Mouse (Mus musculus): ENCODE data around the gene Vnn1. TPM values are rescaled to one million over a fixed set of nuclear protein-coding genes. Genes with fewer than 3 reads are reported as not detected.
A peak's percentile ranks its signal among the peaks of the same experiment; 100 is the strongest.

The Vnn1 gene
- polyA plus RNA-seq (2015; fragmentation: Nextera tagmentation; extraction: Ambion mirVana): 0.11 and 0.36 TPM in 2 replicates

GRCm38 (mm10) chr10:23894601-23895349 is at the start of gene Vnn1:
TSS of gene Vnn1 (plus strand) at chr10:23894688.
- Histone ChIP-seq H3K27me3 (replicated peaks; ENCODE audit: control insufficient read depth, insufficient read depth, low read length) (no peaks in the 10 kb centered on the region), H3K36me3 (ENCODE audit: control insufficient read depth, insufficient read depth) (no peaks in the 10 kb centered on the region), H3K4me3 (replicated peaks; ENCODE audit: low read length) (no peak within 1 kb of the TSS), H3K27ac (ENCODE audit: low read length) (no peak within 1 kb of the TSS), H3K4me1 (replicated peaks; ENCODE audit: control insufficient read depth, insufficient read depth, low read length) (no peaks in the 10 kb centered on the region), H3K9ac (replicated peaks; ENCODE audit: low read depth, low read length) (no peak within 1 kb of the TSS), H3K4me2 (ENCODE audit: low read length) (peak within 1 kb of the TSS; percentile 29), H3K9me3 (ENCODE audit: control insufficient read depth, low read length) (no peaks in the 10 kb centered on the region)
- ATAC-seq: no peak
- WGBS: 45% methylated on average over 21 of the region's 21 CpGs

DNA sequence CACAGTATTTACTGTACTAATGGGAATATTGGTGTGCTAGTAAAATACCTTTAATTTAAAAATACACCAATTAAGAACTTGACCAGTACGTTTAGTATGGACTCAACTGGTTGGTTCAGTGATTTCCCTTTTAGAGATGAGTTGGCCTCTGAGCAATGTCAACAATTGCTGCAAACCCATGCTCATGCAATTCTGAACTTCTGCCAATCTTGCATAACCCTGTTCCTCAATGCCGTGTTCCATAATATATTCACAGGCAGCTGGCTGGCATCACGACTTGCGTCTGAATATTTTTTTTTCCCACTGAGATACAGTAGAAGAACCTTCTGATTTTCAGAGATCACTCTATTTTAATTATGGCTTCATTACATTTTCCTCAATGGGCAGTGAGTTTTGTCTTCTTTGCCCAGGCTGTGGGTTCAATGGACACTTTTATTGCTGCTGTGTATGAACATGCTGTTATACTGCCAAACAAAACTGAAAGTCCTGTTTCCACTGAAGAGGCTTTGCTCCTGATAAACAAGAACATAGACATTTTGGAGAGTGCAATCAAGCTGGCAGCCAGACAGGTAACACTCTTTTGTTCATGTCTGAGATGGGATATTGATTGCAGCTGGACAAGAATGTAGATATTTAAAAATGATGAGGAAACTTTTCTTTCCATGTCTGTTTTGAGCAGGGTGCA is 43.1 kb upstream of the Vnn1 start, which contains the start of gene Vnn3:
TSS of gene Vnn3 (plus strand) at position 235 of the 685 bp plus-strand sequence.
- Histone ChIP-seq H3K9me3 (ENCODE audit: control insufficient read depth, low read length) (no peaks in the 10 kb centered on the region), H3K4me2 (ENCODE audit: low read length) (no peak within 1 kb of the TSS), H3K4me1 (replicated peaks; ENCODE audit: control insufficient read depth, insufficient read depth, low read length) (no peaks in the 10 kb centered on the region), H3K27ac (ENCODE audit: low read length) (no peak within 1 kb of the TSS), H3K4me3 (replicated peaks; ENCODE audit: low read length) (no peak within 1 kb of the TSS), H3K27me3 (replicated peaks; ENCODE audit: control insufficient read depth, insufficient read depth, low read length) (no peaks in the 10 kb centered on the region), H3K9ac (replicated peaks; ENCODE audit: low read depth, low read length) (no peak within 1 kb of the TSS), H3K36me3 (ENCODE audit: control insufficient read depth, insufficient read depth) (no peaks in the 10 kb centered on the region)
- 78% methylated on average over 4 of the region's 4 CpGs for WGBS
- ATAC-seq: no peak

DNA sequence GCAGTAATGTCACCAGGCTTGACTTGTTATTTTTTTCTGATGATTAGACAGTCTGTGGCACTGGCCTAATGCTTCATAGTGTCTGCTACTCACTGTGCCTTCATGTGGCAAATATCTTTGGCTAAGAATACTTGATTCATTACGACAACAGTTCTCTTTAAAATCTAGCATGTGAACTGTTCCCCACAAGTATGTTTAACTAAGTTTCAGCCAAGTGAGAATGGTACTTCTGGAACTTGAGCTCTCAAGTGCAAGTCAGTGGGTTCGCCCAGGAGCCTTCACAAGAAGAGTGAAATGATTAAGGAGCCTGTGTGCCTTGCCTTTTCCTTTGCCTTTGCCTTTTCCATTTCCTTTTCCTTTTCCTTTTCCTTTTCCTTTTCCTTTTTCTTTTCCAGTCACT is 42.4 kb upstream of the Vnn1 start:
- 83% methylated on average over 2 of the region's 2 CpGs for WGBS
- no peaks in the 10 kb centered on the region for H3K4me1 ChIP-seq (replicated peaks; ENCODE audit: control insufficient read depth, insufficient read depth, low read length)
- no peak for ATAC-seq

DNA sequence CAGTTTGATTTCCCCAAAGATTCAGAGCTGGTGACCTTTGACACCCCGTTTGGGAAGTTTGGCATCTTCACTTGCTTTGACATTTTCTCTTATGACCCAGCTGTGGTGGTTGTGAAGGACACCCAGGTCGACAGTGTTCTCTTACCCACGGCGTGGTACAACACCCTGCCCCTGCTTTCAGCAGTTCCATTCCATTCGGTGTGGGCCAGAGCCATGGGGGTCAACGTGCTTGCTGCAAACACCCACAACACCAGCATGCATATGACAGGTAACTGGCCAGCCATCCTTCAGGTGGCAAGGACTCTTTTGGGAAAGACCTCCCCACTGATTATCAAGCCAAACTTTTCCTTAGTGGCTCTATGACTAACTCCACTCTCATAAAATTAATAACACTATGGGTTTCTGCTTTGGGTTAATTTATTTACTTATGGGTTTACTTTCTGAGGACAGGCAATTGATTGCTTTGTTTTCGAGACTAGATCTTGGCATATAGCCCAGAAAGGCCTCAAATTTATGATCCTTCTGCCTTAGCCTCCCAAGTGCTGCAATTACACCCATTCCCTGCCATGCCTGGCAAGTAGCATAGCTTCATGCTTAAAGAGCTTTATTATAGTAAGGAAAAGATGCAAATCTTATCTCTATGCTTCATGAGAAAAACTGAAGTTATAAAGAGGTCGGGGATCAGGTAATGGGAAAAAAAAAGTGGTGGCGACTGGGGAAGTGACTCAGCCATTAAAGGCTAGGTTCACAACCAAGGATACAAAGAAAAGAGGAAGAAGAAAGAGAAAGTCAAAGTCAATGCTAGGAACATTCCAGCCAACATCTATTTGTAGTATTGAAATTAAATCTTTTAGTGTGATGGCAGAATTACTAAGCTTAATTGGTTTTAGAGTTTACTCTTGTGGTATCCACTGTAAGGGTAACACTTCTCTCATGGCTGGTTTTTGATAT is 29.9 kb upstream of the Vnn1 start:
- no peaks in the 10 kb centered on the region for H3K4me1 ChIP-seq (replicated peaks; ENCODE audit: control insufficient read depth, insufficient read depth, low read length)
- no peak overlapping the region for H3K27ac ChIP-seq (ENCODE audit: low read length)
- WGBS: 77% methylated on average over 9 of the region's 9 CpGs
- no peak overlapping the region for H3K9ac ChIP-seq (replicated peaks; ENCODE audit: low read depth, low read length)
- no peak for ATAC-seq
- H3K4me2 ChIP-seq (ENCODE audit: low read length): no peak overlapping the region
- H3K9me3 ChIP-seq (ENCODE audit: control insufficient read depth, low read length): peaks cover 6% of the 10 kb centered on the region; the same call in 1 of the 2 replicates
- no peaks in the 10 kb centered on the region for H3K27me3 ChIP-seq (replicated peaks; ENCODE audit: control insufficient read depth, insufficient read depth, low read length)
- no peaks in the 10 kb centered on the region for H3K36me3 ChIP-seq (ENCODE audit: control insufficient read depth, insufficient read depth)
- no peak overlapping the region for H3K4me3 ChIP-seq (replicated peaks; ENCODE audit: low read length)

More for the DNA sequence above, 42.4 kb upstream of the Vnn1 start:
- H3K36me3 ChIP-seq (ENCODE audit: control insufficient read depth, insufficient read depth): no peaks in the 10 kb centered on the region
- H3K4me2 ChIP-seq (ENCODE audit: low read length): no peak overlapping the region
- H3K27ac ChIP-seq (ENCODE audit: low read length): no peak overlapping the region
- no peak overlapping the region for H3K4me3 ChIP-seq (replicated peaks; ENCODE audit: low read length)
- H3K9me3 ChIP-seq (ENCODE audit: control insufficient read depth, low read length): no peaks in the 10 kb centered on the region
- H3K27me3 ChIP-seq (replicated peaks; ENCODE audit: control insufficient read depth, insufficient read depth, low read length): no peaks in the 10 kb centered on the region
- H3K9ac ChIP-seq (replicated peaks; ENCODE audit: low read depth, low read length): no peak overlapping the region

- Histone ChIP-seq H3K9ac (replicated peaks; ENCODE audit: low read depth, low read length) (no peak overlapping the region), H3K27me3 (replicated peaks; ENCODE audit: control insufficient read depth, insufficient read depth, low read length) (no peaks in the 10 kb centered on the region), H3K27ac (ENCODE audit: low read length) (no peak overlapping the region), H3K4me3 (replicated peaks; ENCODE audit: low read length) (no peak overlapping the region), H3K4me1 (replicated peaks; ENCODE audit: control insufficient read depth, insufficient read depth, low read length) (no peaks in the 10 kb centered on the region), H3K9me3 (ENCODE audit: control insufficient read depth, low read length) (no peaks in the 10 kb centered on the region), H3K36me3 (ENCODE audit: control insufficient read depth, insufficient read depth) (no peaks in the 10 kb centered on the region), H3K4me2 (ENCODE audit: low read length) (no peak overlapping the region)
- WGBS: 92% methylated on average over 6 of the region's 6 CpGs
- ATAC-seq: no peak
Measured at GRCm38 (mm10) chr10:23880695-23881094, 13.8 kb upstream of the Vnn1 start.

DNA sequence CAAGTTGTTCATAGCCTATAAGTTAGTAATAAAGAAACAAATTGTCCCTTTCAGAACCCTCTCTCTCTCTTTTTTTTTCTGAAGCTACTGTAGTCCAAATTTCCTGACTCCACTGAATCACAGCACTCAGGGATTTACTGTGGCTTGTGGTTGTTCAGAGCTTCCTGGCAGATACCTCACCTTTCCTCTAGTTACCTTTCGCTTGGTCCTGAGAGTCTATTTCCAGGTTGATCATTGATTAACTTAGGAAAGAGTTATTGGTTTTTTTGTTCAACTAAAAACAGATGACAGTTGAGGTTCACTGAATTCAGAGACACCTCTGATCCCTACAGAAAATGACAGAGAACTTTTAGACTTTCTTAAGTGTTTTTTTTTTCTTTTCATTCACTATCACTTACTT is 9.6 kb upstream of the Vnn1 start:
- 89% methylated on average over 1 of the region's 1 CpGs for WGBS
- H3K36me3 ChIP-seq (ENCODE audit: control insufficient read depth, insufficient read depth): no peaks in the 10 kb centered on the region
- no peak overlapping the region for H3K9ac ChIP-seq (replicated peaks; ENCODE audit: low read depth, low read length)
- H3K4me1 ChIP-seq (replicated peaks; ENCODE audit: control insufficient read depth, insufficient read depth, low read length): no peaks in the 10 kb centered on the region
- no peak overlapping the region for H3K4me3 ChIP-seq (replicated peaks; ENCODE audit: low read length)
- no peak for ATAC-seq
- no peaks in the 10 kb centered on the region for H3K9me3 ChIP-seq (ENCODE audit: control insufficient read depth, low read length)
- no peak overlapping the region for H3K27ac ChIP-seq (ENCODE audit: low read length)
- no peaks in the 10 kb centered on the region for H3K27me3 ChIP-seq (replicated peaks; ENCODE audit: control insufficient read depth, insufficient read depth, low read length)
- no peak overlapping the region for H3K4me2 ChIP-seq (ENCODE audit: low read length)

GRCm38 (mm10) chr10:23886060-23886459 is 8.4 kb upstream of the Vnn1 start:
- Histone ChIP-seq H3K9ac (replicated peaks; ENCODE audit: low read depth, low read length) (no peak overlapping the region), H3K27me3 (replicated peaks; ENCODE audit: control insufficient read depth, insufficient read depth, low read length) (no peaks in the 10 kb centered on the region), H3K36me3 (ENCODE audit: control insufficient read depth, insufficient read depth) (no peaks in the 10 kb centered on the region), H3K4me3 (replicated peaks; ENCODE audit: low read length) (no peak overlapping the region), H3K4me2 (ENCODE audit: low read length) (no peak overlapping the region), H3K9me3 (ENCODE audit: control insufficient read depth, low read length) (no peaks in the 10 kb centered on the region), H3K4me1 (replicated peaks; ENCODE audit: control insufficient read depth, insufficient read depth, low read length) (no peaks in the 10 kb centered on the region), H3K27ac (ENCODE audit: low read length) (no peak overlapping the region)
- no peak for ATAC-seq
- 80% methylated on average over 3 of the region's 3 CpGs for WGBS

DNA sequence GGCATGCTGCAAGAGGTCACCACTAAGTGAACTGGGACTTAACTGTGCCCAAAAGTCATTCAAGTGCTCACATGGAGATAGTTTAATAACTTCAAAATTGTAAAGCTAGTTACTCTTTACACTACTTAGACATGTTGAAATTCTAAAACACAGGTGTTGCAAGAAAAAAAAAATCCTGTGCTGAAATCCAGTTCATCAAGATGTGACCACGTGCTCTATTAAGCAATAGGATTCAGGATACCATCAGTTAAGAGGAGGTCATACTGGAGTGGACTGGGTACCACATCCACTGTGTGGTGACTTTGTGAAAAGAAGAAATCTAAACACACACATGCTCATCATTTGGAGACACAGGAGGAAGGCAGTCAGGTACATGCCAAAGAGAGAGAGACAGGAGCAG is 1.5 kb upstream of the Vnn1 start:
- H3K4me2 ChIP-seq (ENCODE audit: low read length): no peak overlapping the region
- H3K4me1 ChIP-seq (replicated peaks; ENCODE audit: control insufficient read depth, insufficient read depth, low read length): no peaks in the 10 kb centered on the region
- WGBS: 87% methylated on average over 1 of the region's 1 CpGs
- H3K27me3 ChIP-seq (replicated peaks; ENCODE audit: control insufficient read depth, insufficient read depth, low read length): no peaks in the 10 kb centered on the region
- H3K4me3 ChIP-seq (replicated peaks; ENCODE audit: low read length): no peak overlapping the region
- H3K9ac ChIP-seq (replicated peaks; ENCODE audit: low read depth, low read length): no peak overlapping the region
- ATAC-seq: no peak
- no peak overlapping the region for H3K27ac ChIP-seq (ENCODE audit: low read length)
- H3K36me3 ChIP-seq (ENCODE audit: control insufficient read depth, insufficient read depth): no peaks in the 10 kb centered on the region
- H3K9me3 ChIP-seq (ENCODE audit: control insufficient read depth, low read length): no peaks in the 10 kb centered on the region

DNA sequence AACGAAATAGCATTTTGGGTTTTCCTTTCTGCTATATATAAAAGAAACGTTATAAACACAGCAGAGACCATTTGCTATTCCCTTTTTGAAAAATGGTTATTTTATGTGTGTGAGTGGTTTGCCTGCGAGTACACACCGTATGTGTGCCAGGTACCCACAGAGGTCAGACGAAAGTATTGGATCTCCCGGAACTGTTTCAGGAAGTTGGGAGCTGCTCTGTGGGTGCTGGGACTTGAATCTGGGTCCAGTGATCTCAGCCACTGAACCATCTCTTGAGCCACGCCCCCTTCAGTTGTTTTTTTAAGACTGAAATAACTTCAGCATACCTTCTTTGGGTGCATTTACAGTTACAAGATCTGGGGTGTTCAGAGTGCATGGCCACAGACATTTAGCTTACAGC is 888 bp downstream of the Vnn1 start:
- Histone ChIP-seq H3K9ac (replicated peaks; ENCODE audit: low read depth, low read length) (no peak overlapping the region), H3K9me3 (ENCODE audit: control insufficient read depth, low read length) (no peaks in the 10 kb centered on the region), H3K4me3 (replicated peaks; ENCODE audit: low read length) (no peak overlapping the region), H3K4me2 (ENCODE audit: low read length) (no peak overlapping the region), H3K27me3 (replicated peaks; ENCODE audit: control insufficient read depth, insufficient read depth, low read length) (no peaks in the 10 kb centered on the region), H3K36me3 (ENCODE audit: control insufficient read depth, insufficient read depth) (no peaks in the 10 kb centered on the region), H3K27ac (ENCODE audit: low read length) (no peak overlapping the region), H3K4me1 (replicated peaks; ENCODE audit: control insufficient read depth, insufficient read depth, low read length) (no peaks in the 10 kb centered on the region)
- ATAC-seq: no peak
- whole genome bisulfite sequencing: 89% methylated on average over 7 of the region's 7 CpGs

Data from forebrain, embryonic 16.5 days (tissue).